Comparison of ENCODE assay signal across 11 mouse cellular contexts in genomic region chr11:108424111-108424510, GRCm38 (mm10). TPM values are rescaled to one million over a fixed set of nuclear protein-coding genes. Genes with fewer than 3 reads are reported as not detected.
DNase-seq lines count a peak whose midpoint lies in the region; ATAC-seq and TF ChIP-seq lines count a peak whose summit lies in the region.
"Had no signal": no experiment of that assay in that cellular context is flagged by ENCODE, and none has a peak within 500 bp of the region (broad histone marks: within the 10 kb centered on the region; RNA-seq: fewer than 3 reads in every experiment).

No protein-coding gene starts in this region.

- H3K4me3 ChIP-seq in heart, embryonic 16.5 days (ENCODE audit: low read length), result peak overlapping the region; percentile 76
- H3K4me3 ChIP-seq in hindbrain, postnatal 0 days (ENCODE audit: low read length), result peak overlapping the region; percentile 71
- peak overlapping the region; percentile 64 for H3K4me3 ChIP-seq in midbrain, postnatal 0 days (ENCODE audit: low read depth, low read length)

- no peak overlapping the region for H3K27ac ChIP-seq in heart, embryonic 16.5 days (ENCODE audit: low read length)
- peak overlapping the region; percentile 49 for H3K27ac ChIP-seq in hindbrain, postnatal 0 days
- no peak overlapping the region for H3K27ac ChIP-seq in midbrain, postnatal 0 days (ENCODE audit: low read depth, low read length)
- H3K27ac ChIP-seq: macrophage had no signal

- intact Hi-C loops in heart, postnatal 36 days (cut with DNase I), result no loop called here

- WGBS in heart, embryonic 16.5 days, result 15% methylated on average over 5 of the region's 5 CpGs
- 2% methylated on average over 5 of the region's 5 CpGs for whole genome bisulfite sequencing in hindbrain, postnatal 0 days
- 2% methylated on average over 5 of the region's 5 CpGs for WGBS in midbrain, postnatal 0 days

- peaks cover 3% of the 10 kb centered on the region; the same call in 1 of the 2 replicates for H3K4me1 ChIP-seq in heart, embryonic 16.5 days (ENCODE audit: control insufficient read depth, insufficient read depth, low read length)
- 0 out of 2 replicates have a peak, but pooled peaks cover 6% of the 10 kb centered on the region for H3K4me1 ChIP-seq in hindbrain, postnatal 0 days (ENCODE audit: insufficient read depth, low read length)
- peaks cover 7% of the 10 kb centered on the region; the same call in 1 of the 2 replicates for H3K4me1 ChIP-seq in midbrain, postnatal 0 days (ENCODE audit: insufficient read depth, low read length)

- TF ChIP-seq POLR2A in brain, embryonic 14.5 days (IDR thresholded peaks at IDR 0.05; ENCODE audit: borderline replicate concordance, extremely low read depth, insufficient read depth, insufficient read length, poor library complexity, severe bottlenecking), result no peak

- H3K9ac ChIP-seq in heart, embryonic 16.5 days (ENCODE audit: low read length), result peak overlapping the region; percentile 42; the same call in 1 of the 2 replicates
- H3K9ac ChIP-seq in hindbrain, postnatal 0 days (replicated peaks; ENCODE audit: low read length), result peak overlapping the region; percentile 38; the same call in 1 of the 2 replicates
- no peak overlapping the region for H3K9ac ChIP-seq in midbrain, postnatal 0 days (replicated peaks; ENCODE audit: low read length, poor library complexity, severe bottlenecking)

- peak overlapping the region; percentile 87 for H3K4me2 ChIP-seq in heart, embryonic 16.5 days (ENCODE audit: low read depth, low read length)
- peak overlapping the region; percentile 78 for H3K4me2 ChIP-seq in hindbrain, postnatal 0 days (ENCODE audit: low read depth, low read length)
- peak overlapping the region; percentile 72 for H3K4me2 ChIP-seq in midbrain, postnatal 0 days (ENCODE audit: low read depth, low read length, poor library complexity, severe bottlenecking)

- no peak for ATAC-seq in heart, embryonic 16.5 days (replicated peaks; ENCODE audit: extremely low read depth, insufficient read depth, low FRiP score)
- ATAC-seq in hindbrain, postnatal 0 days, result no peak
- ATAC-seq in midbrain, postnatal 0 days (ENCODE audit: low FRiP score), result no peak

- H3K36me3 ChIP-seq in heart, embryonic 16.5 days (ENCODE audit: control insufficient read depth, insufficient read depth), result no peaks in the 10 kb centered on the region
- H3K36me3 ChIP-seq in hindbrain, postnatal 0 days (ENCODE audit: insufficient read depth, low read length), result no peaks in the 10 kb centered on the region
- no peaks in the 10 kb centered on the region for H3K36me3 ChIP-seq in midbrain, postnatal 0 days (ENCODE audit: insufficient read depth, low read length)

- TF ChIP-seq CTCF in brain, embryonic 14.5 days (IDR thresholded peaks at IDR 0.05; ENCODE audit: borderline replicate concordance, extremely low read depth, insufficient read depth, insufficient read length), result no peak
- TF ChIP-seq CTCF in hindbrain, postnatal 0 days (IDR thresholded peaks at IDR 0.05; ENCODE audit: low read depth), result no peak
- TF ChIP-seq CTCF in midbrain, postnatal 0 days (IDR thresholded peaks at IDR 0.05), result no peak

- H3K27me3 ChIP-seq in heart, embryonic 16.5 days (ENCODE audit: control insufficient read depth, insufficient read depth, low read length), result no peaks in the 10 kb centered on the region
- no peaks in the 10 kb centered on the region for H3K27me3 ChIP-seq in hindbrain, postnatal 0 days (ENCODE audit: insufficient read depth, low read length)
- no peaks in the 10 kb centered on the region for H3K27me3 ChIP-seq in midbrain, postnatal 0 days (ENCODE audit: insufficient read depth, low read length)

- no peaks in the 10 kb centered on the region for H3K9me3 ChIP-seq in heart, embryonic 16.5 days (replicated peaks; ENCODE audit: control insufficient read depth, low read length)
- no peaks in the 10 kb centered on the region for H3K9me3 ChIP-seq in hindbrain, postnatal 0 days (ENCODE audit: low read length)
- H3K9me3 ChIP-seq in midbrain, postnatal 0 days (ENCODE audit: low read length), result no peaks in the 10 kb centered on the region

- no peak for DNase-seq in heart, postnatal 36 days
- peak; percentile 78 for DNase-seq in brain, embryonic 14.5 days (ENCODE audit: low read depth)
- peak; percentile 21 for DNase-seq in hindbrain, postnatal 0 days (ENCODE audit: low spot score)
- no peak for DNase-seq in midbrain, postnatal 0 days (ENCODE audit: low spot score)
- no peak for DNase-seq in layer of hippocampus, postnatal 14 days (ENCODE audit: low spot score in 2 of 2)
- no peak for DNase-seq in cerebellum, postnatal 14 days
- DNase-seq in spleen, postnatal 4 days (ENCODE audit: low spot score in 2 of 2), result no peak
- DNase-seq: thymus, adult 2 months had no signal

RNA-seq across cellular contexts. Expression of gene Cep112, which starts 0.9 kb away (rescaled TPM):
- polyA plus RNA-seq in heart, embryonic 16.5 days (2015; fragmentation: Nextera tagmentation; extraction: Ambion mirVana), result 6.3 and 10.6 TPM in 2 replicates
- 10 to 100 TPM; 10.4 to 14.3 TPM for total RNA-seq in heart, postnatal 36 days (2021)
- 10.7 and 13.3 TPM in 2 replicates for polyA plus RNA-seq in brain, embryonic 14.5 days (2012; rRNA removed)
- total RNA-seq in hindbrain, postnatal 0 days (2014; rRNA removed), result 2.9 and 10.7 TPM in 2 replicates
- 8.3 and 11.2 TPM in 2 replicates for polyA plus RNA-seq in hindbrain, postnatal 0 days (2015; fragmentation: Nextera tagmentation; extraction: Ambion mirVana)
- 19.5 and 33.5 TPM in 2 replicates for total RNA-seq in midbrain, postnatal 0 days (2014; rRNA removed)
- polyA plus RNA-seq in midbrain, postnatal 0 days (2015; fragmentation: Nextera tagmentation; extraction: Ambion mirVana), result 13.9 and 14.1 TPM in 2 replicates
- total RNA-seq in layer of hippocampus, postnatal 14 days (2021), result 10 to 100 TPM; 10.7 to 14.2 TPM
- polyA plus RNA-seq: erythroblast, embryonic 14.5 days had no signal

Comparison
In these comparisons a context has a peak if more than half of its experiments do, and no peak if none do; other contexts are left out.
1. DNase-seq: peak in brain, embryonic 14.5 days (single experiment) and hindbrain, postnatal 0 days (single experiment); none in heart, postnatal 36 days (0 of 2), midbrain, postnatal 0 days (single experiment), layer of hippocampus, postnatal 14 days (0 of 2), cerebellum, postnatal 14 days (0 of 2) and spleen, postnatal 4 days (0 of 2).
2. Peak in every context shown above with its lines, with median percentiles within 50 percentile points of each other: H3K4me2 ChIP-seq and H3K4me3 ChIP-seq.